Mouse (Mus musculus): ENCODE measurements around the gene Rab11a.
"Not testable (repeated sequence)": the region's sequence is repeated elsewhere in the genome, so short reads cannot be mapped to it uniquely, and the experiment has no call there.

Gene Rab11a

DNA sequence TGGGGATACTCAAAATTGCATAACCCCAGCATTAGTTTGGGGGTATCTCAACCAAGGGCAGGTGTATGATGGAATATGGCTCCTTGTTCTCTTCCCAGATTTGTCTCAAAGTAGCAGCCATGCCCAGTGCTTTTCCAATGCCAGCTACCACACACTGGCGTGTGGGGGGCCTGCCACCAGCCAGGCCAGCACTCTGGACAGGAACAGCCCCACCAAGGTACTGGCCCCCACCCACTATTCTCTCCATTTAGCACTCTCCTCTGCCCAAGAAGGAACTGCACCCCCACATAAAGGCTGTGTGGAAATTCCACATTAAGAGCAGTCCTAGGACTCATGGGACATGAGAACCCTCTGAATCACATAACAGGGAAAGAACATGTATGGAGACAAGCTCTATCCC lies 42.3 kb downstream of the Rab11a start:
- in situ Hi-C loops (cut with MboI, MseI), result no loop called here

DNA sequence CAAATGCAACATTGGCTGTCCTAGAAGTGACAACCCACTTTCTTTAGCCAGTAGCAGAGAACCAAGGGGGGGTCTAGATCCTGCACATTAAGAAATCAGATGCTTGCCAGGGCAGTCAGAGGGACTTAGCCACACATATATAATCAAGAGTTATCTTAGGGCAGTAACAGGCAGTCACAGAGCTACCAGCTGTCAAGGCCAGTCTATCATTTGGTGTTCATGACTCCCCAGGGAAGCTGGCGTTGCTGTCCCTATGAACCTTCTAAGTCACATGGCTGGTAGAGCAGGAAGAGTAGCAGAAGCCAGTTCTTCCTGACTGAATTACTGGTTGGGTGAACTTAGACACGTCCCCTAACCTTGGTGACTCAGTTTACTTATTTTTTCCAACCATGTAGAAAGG lies 44.5 kb downstream of the Rab11a start:
- in situ Hi-C loops (cut with MboI, MseI), result no loop called here

DNA sequence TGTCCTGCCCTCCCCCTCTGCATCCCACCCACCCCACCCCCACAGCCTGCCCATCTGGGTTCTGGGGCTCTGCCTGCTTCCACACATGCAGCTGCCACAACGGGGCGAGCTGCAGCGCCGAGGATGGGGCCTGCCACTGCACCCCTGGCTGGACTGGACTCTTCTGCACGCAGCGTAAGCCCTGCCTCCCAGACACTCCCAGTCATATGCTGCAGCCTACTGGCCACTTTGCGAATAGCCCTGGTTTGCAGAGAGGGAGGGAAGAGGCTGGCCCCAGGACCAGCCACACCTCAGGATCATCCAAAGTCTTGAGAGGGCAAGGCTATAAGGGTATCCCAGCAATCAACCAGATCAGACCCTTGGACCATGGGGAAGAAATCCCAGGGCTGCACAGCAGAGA lies 46.4 kb downstream of the Rab11a start:
- in situ Hi-C loops (cut with MboI, MseI), result no loop called here

DNA sequence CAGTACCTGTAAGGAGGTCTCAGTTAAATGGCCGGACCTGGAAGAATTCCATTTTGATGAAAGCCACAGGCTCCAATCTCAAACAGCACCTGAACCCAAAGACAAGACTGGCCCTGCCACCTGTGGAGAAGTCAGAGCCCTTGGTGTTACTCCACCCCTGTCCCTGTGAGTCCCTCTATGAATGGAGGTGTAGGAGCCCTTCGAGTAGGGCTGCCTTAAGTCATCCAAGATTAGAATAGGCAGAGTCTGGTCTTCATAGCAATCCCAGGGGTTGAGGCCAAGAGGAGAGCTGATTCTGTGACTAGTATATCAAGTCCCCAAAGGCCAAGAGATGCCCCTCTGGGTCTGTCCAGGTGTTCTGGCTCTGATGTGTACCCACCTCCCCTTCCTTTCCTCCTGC lies 46.8 kb downstream of the Rab11a start:
- in situ Hi-C loops (cut with MboI, MseI), result no loop called here

DNA sequence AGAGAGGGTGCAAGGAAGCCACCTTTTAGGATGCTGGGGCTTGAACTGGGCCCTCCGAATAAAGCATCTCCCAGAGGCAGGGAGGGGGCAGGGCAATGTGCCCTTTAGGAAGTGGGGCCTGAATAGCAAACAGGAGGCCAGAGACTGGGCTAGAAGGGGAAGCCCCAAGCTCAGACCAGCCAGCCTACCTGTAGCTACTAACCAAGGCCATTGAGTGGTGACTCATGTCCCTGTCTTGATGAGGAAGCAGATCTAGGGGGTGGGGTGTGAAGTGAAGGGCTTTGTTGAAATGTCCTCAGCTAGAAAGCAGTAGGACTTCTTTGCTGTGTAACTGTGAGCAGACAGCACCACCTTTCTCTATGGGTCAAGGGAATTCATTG lies 49.6 kb downstream of the Rab11a start:
- in situ Hi-C loops (cut with MboI, MseI), result no loop called here

DNA sequence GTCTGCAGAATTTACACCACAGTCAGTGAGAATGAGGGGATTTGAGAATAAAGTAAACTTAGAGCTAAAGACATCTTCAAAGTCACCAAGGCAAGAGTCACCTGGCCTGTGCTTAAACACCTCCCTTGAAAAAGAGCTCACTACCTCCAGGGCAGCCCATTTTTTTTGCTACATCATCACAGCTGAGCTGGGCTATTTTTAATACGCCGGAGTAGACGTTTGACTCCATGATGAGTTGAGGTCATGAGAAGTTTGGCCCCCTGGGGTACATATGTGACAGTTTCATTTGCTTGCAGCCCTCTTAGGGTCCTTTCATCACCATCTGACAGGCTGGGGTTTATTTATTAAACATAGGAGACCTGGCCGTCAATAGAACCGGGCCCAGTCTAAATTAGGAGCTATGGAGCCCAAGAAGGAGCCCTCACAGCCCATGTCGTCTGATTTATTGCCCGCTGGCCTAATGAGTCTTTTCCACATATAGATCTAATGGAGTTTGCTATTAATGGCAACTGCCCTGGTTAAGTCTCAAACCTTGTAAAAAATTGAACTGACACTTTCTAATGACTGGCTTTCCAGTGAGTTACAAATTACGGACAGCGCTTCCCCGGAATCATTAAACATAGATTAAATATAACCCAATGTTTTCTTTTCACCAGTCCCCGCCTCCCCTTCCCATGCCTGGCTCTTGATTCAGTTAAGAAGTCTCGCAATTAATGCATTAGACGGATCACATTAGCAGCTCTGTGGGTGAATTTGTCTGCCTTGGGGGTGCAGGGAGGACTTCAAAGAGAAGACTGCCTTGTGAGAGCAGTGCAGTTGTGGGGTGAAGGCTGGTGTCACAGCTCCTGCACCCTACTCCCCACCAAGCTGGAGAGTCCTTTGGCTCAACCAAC lies 50.2 kb downstream of the Rab11a start:
- in situ Hi-C loops (cut with MboI, MseI), result no loop called here

DNA sequence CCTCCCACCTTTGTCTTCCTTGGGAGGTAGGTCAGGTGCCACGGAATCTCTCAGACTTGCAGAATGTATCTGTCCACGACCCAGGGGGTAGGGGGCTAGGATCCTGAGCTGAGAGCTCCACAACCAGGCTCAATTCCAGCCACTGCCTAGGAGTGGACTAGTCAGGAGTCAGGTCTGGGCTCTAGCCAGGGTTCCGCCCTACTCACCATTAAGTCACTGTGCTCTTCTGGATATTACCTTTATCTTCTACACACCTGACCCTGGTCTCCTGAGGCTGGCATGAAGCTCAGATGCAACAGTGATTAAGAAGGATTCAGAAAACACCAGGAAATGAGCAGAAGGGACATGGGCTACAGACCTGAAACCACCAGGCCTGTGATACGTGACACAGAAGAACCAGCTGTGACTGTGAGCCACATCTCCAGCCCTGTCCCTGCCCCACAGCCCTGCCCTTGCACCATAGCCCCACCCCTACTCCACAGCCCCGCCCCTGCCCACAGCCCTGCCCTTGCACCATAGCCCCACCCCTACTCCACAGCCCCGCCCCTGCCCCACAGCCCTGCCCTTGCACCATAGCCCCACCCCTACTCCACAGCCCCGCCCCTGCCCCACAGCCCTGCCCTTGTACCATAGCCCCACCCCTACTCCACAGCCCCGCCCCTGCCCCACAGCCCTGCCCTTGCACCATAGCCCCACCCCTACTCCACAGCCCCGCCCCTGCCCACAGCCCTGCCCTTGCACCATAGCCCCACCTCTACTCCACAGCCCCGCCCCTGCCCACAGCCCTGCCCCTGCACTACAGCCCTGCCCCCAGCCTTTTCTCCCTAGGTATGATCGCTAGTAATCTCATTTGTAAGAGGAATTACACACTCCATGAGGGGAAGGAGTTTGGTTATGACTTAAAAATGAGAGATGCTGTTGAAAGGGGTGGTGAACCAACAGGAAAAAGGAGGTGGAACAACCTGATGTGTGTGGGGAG lies 65.9 kb downstream of the Rab11a start:
- in situ Hi-C loops (cut with MboI, MseI), result not testable (repeated sequence)

DNA sequence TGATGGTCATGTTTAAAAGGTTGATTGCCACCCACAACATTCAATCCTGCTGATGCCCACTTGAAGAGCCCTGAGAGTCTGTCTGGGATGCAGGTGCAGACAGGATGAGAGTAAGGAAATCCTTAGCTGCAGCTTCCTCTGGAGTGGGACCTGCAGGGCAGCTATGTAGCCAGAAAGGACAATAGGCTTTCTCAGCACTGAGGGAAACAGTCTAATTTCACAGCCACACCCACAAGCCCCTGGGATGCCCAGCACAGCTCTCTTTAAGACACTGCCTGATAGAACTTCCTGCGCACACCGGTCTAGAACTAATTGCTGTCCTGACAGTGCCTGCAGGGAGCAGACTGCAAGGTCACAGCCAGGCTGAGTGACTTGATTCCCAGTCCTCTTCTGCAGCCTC lies 69.6 kb downstream of the Rab11a start:
- in situ Hi-C loops (cut with MboI, MseI), result no loop called here

DNA sequence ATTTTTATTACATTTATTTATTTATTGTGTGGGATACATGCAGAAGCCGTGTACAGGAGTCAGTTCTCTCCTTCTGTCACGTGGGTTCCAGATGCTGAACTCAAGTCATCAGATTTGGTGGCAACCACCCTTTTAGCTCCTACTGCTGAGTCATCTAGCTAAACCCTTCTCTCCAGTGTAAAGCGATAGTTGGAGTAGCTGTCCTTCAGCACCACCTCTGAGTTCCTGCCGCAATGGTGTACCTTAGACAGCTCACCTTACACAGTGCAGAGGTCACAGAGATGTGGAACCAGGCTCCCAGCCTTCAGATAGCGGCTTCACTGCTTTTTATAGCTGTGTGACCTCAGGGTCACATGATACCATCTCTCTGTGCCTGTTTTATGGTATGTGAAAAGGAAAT lies 70.0 kb downstream of the Rab11a start:
- in situ Hi-C loops (cut with MboI, MseI), result no loop called here

DNA sequence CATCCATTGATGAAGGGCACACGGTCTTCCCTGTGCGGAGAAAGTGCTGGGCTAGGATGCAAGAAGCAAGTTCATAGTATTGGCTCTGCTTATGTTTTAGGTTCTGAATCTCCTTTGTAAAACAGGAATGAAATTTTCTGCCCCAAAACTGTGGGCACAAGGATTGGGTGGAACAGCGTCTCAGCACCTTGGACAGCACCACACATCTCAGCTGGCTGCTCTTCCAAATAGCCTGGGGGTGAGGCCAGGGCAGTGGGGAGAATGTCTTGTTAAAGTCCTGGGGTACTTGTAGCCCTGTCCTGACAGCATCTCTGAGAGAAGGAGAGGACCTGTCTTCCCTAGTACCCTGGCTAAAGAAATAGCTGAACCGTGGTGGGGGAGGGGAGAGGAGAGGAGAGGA lies 71.0 kb downstream of the Rab11a start:
- in situ Hi-C loops (cut with MboI, MseI), result no loop called here

All from T-helper 1 cell (primary cell).